Comparison of ENCODE assay signal across 8 mouse cellular contexts in the genomic region with DNA sequence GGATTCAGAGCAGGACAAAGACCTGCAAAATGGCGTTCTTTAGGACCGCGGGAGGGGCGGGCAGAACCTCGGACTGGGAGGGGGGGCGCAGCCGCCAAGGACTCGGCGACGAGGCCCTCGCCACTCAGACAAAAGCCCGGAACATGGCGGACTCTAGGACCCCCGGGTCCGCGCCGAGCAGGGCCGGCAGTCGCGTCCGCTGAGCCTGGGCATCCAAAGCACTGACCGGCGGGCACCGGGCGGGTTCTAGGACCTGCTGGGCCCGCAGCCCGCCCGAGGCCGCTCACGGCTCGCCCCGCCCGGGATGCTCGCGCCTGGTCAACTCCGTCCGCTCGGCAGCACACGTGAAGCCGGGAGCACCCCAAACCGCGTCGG. TPM values are rescaled to one million over a fixed set of nuclear protein-coding genes. Genes with fewer than 3 reads are reported as not detected.
A peak's percentile ranks its signal among the peaks of the same experiment; 100 is the strongest.
DNase-seq lines count a peak whose midpoint lies in the region; ATAC-seq lines count a peak whose summit lies in the region.

No protein-coding gene starts in this region.

- peak overlapping the region; percentile 98 for H3K27ac ChIP-seq in hindbrain, embryonic 14.5 days

- H3K9me3 ChIP-seq in hindbrain, embryonic 14.5 days (ENCODE audit: control insufficient read depth, low read length): no peaks in the 10 kb centered on the region

- 0% methylated on average over 37 of the region's 43 CpGs for WGBS in hindbrain, embryonic 14.5 days

- H3K27me3 ChIP-seq in hindbrain, embryonic 14.5 days (ENCODE audit: control insufficient read depth, insufficient read depth, low read length): no peaks in the 10 kb centered on the region

- H3K36me3 ChIP-seq in hindbrain, embryonic 14.5 days (replicated peaks; ENCODE audit: control insufficient read depth, insufficient read depth): peaks cover 51% of the 10 kb centered on the region

- peak; percentile 82 for DNase-seq in T-cell, adult 2 months (ENCODE audit: low spot score)
- peak; percentile 100 for DNase-seq in cerebellum, postnatal 25 days
- DNase-seq in frontal cortex, postnatal 25 days (ENCODE audit: low spot score in 2 of 2): peak; percentile 81 to 85
- DNase-seq in hindbrain, embryonic 14.5 days (ENCODE audit: low spot score): peak; percentile 94
- DNase-seq in layer of hippocampus, postnatal 36 days: peak; percentile 93 to 94
- DNase-seq in lung, postnatal 25 days (ENCODE audit: low spot score): peak; percentile 93
- peak; percentile 64 for DNase-seq in retina, adult 2 months (ENCODE audit: low read depth, low spot score)
- DNase-seq in thymus, postnatal 25 days: peak; percentile 90

- peaks cover 28% of the 10 kb centered on the region for H3K4me1 ChIP-seq in hindbrain, embryonic 14.5 days (replicated peaks; ENCODE audit: control insufficient read depth, insufficient read depth, low read length)

- peak overlapping the region; percentile 78 for H3K9ac ChIP-seq in hindbrain, embryonic 14.5 days

- peak; percentile 94 for ATAC-seq in hindbrain, embryonic 14.5 days (ENCODE audit: low FRiP score)

- peak overlapping the region; percentile 89 for H3K4me3 ChIP-seq in hindbrain, embryonic 14.5 days (replicated peaks; ENCODE audit: low read length)

- H3K4me2 ChIP-seq in hindbrain, embryonic 14.5 days (replicated peaks): peak overlapping the region; percentile 94

RNA-seq across cellular contexts. Expression of gene Zfp646, which starts 0.4 kb away (rescaled TPM):
- polyA plus RNA-seq in hindbrain, embryonic 14.5 days (2014; fragmentation: Nextera tagmentation; extraction: Ambion mirVana): 11.6 and 12.3 TPM in 2 replicates
- total RNA-seq in layer of hippocampus, postnatal 36 days (2021): 10 to 100 TPM; 33.2 to 36.3 TPM

RNA-seq across cellular contexts. Expression of gene Zfp668, which starts 1.0 kb away (rescaled TPM):
- 22.5 and 26.8 TPM in 2 replicates for polyA plus RNA-seq in hindbrain, embryonic 14.5 days (2014; fragmentation: Nextera tagmentation; extraction: Ambion mirVana)
- 10 to 100 TPM; 24.5 to 25.5 TPM for total RNA-seq in layer of hippocampus, postnatal 36 days (2021)

RNA-seq across cellular contexts. Expression of gene Prss53, which starts 15.2 kb away (rescaled TPM):
- polyA plus RNA-seq in hindbrain, embryonic 14.5 days (2014; fragmentation: Nextera tagmentation; extraction: Ambion mirVana): 0.83 and 1.1 TPM in 2 replicates
- 1 to 10 TPM; 3.7 to 4.0 TPM for total RNA-seq in layer of hippocampus, postnatal 36 days (2021)

RNA-seq across cellular contexts. Expression of gene Gm21974, which starts 19.6 kb away (rescaled TPM):
- polyA plus RNA-seq in hindbrain, embryonic 14.5 days (2014; fragmentation: Nextera tagmentation; extraction: Ambion mirVana): not detected in 2 replicates
- not detected for total RNA-seq in layer of hippocampus, postnatal 36 days (2021)

RNA-seq across cellular contexts. Expression of gene Vkorc1, which starts 19.8 kb away (rescaled TPM):
- 71.9 and 81.8 TPM in 2 replicates for polyA plus RNA-seq in hindbrain, embryonic 14.5 days (2014; fragmentation: Nextera tagmentation; extraction: Ambion mirVana)
- 10 to 100 TPM; 24.0 to 25.0 TPM for total RNA-seq in layer of hippocampus, postnatal 36 days (2021)

Comparison
In these comparisons a context has a peak if more than half of its experiments do, and no peak if none do; other contexts are left out.
1. Peak in every context shown above with its lines: DNase-seq, ATAC-seq, H3K4me3 ChIP-seq and H3K27ac ChIP-seq.